Mouse (Mus musculus): Measurements from ENCODE around the gene Prap1. TPM values are rescaled to one million over a fixed set of nuclear protein-coding genes. Genes with fewer than 3 reads are reported as not detected.

Prap1 gene
- total and polyA plus RNA-seq, 2 experiments, result not detected

DNA sequence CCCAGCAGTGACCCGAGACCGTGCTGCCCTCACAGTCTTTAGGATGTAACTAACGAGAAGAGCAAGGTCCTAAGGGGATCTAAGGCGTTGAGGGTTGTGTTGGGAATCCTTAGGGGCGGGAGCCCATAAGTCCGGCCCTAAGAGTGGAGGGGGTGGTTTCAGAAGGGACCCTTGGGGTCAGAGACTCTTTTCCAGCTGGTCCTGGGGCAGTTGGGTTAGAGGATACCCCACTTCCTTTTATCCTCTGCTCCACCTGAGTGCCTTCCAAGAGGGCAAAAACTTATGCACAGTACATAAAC is 31.4 kb upstream of the Prap1 start:
- Histone ChIP-seq H3K4me3 (ENCODE audit: insufficient read depth, low read depth, low read length) (no peak overlapping the region), H3K79me2 (ENCODE audit: control insufficient read depth, insufficient read depth, low read length) (no peaks in the 10 kb centered on the region), H3K27ac (replicated peaks; ENCODE audit: insufficient read depth, low read depth, low read length) (no peak overlapping the region), H3K4me1 (ENCODE audit: control insufficient read depth, insufficient read depth, low read length) (no peaks in the 10 kb centered on the region), H3K27me3 (ENCODE audit: control insufficient read depth, insufficient read depth, low read length) (peaks cover 6% of the 10 kb centered on the region; the same call in 1 of the 2 replicates), H3K9ac (ENCODE audit: low read depth, low read length) (no peak overlapping the region), H3K36me3 (ENCODE audit: control insufficient read depth, insufficient read depth, low read length) (no peaks in the 10 kb centered on the region)
- TF ChIP-seq POLR2A (IDR thresholded peaks at IDR 0.05; ENCODE audit: extremely low read depth, insufficient read depth, low read length) (no peak), CTCF (IDR thresholded peaks at IDR 0.05; ENCODE audit: low read depth, low read length) (no peak)
- no peak for DNase-seq (ENCODE audit: extremely low read depth, low read depth, low spot score)
- WGBS, result 18% methylated on average over 6 of the region's 6 CpGs

- Histone ChIP-seq H3K27ac (replicated peaks; ENCODE audit: insufficient read depth, low read depth, low read length) (no peak overlapping the region), H3K4me3 (ENCODE audit: insufficient read depth, low read depth, low read length) (no peak overlapping the region), H3K9ac (ENCODE audit: low read depth, low read length) (no peak overlapping the region), H3K27me3 (ENCODE audit: control insufficient read depth, insufficient read depth, low read length) (peaks cover 6% of the 10 kb centered on the region; the same call in 1 of the 2 replicates), H3K4me1 (ENCODE audit: control insufficient read depth, insufficient read depth, low read length) (no peaks in the 10 kb centered on the region), H3K36me3 (ENCODE audit: control insufficient read depth, insufficient read depth, low read length) (no peaks in the 10 kb centered on the region), H3K79me2 (ENCODE audit: control insufficient read depth, insufficient read depth, low read length) (no peaks in the 10 kb centered on the region)
- no peak for DNase-seq (ENCODE audit: extremely low read depth, low read depth, low spot score)
- TF ChIP-seq CTCF (IDR thresholded peaks at IDR 0.05; ENCODE audit: low read depth, low read length) (peak; percentile 47), POLR2A (IDR thresholded peaks at IDR 0.05; ENCODE audit: extremely low read depth, insufficient read depth, low read length) (no peak)
- WGBS, result 41% methylated on average over 11 of the region's 11 CpGs
Observed at GRCm38 (mm10) chr7:140062307-140062706, 30.9 kb upstream of the Prap1 start.

- TF ChIP-seq CTCF (IDR thresholded peaks at IDR 0.05; ENCODE audit: low read depth, low read length) (peak; percentile 64), POLR2A (IDR thresholded peaks at IDR 0.05; ENCODE audit: extremely low read depth, insufficient read depth, low read length) (no peak)
- Histone ChIP-seq H3K4me1 (ENCODE audit: control insufficient read depth, insufficient read depth, low read length) (peaks cover 5% of the 10 kb centered on the region; the same call in 1 of the 2 replicates), H3K9ac (ENCODE audit: low read depth, low read length) (no peak overlapping the region), H3K27me3 (ENCODE audit: control insufficient read depth, insufficient read depth, low read length) (peaks cover 6% of the 10 kb centered on the region; the same call in 1 of the 2 replicates), H3K79me2 (ENCODE audit: control insufficient read depth, insufficient read depth, low read length) (no peaks in the 10 kb centered on the region), H3K36me3 (ENCODE audit: control insufficient read depth, insufficient read depth, low read length) (no peaks in the 10 kb centered on the region), H3K27ac (replicated peaks; ENCODE audit: insufficient read depth, low read depth, low read length) (no peak overlapping the region), H3K4me3 (ENCODE audit: insufficient read depth, low read depth, low read length) (no peak overlapping the region)
- DNase-seq (ENCODE audit: extremely low read depth, low read depth, low spot score), result peak; percentile 45
- 28% methylated on average over 7 of the region's 7 CpGs for WGBS
Observed at GRCm38 (mm10) chr7:140063092-140063491, 30.1 kb upstream of the Prap1 start.

GRCm38 (mm10) chr7:140067397-140067796 is 25.8 kb upstream of the Prap1 start:
- no peak for TF ChIP-seq CTCF (IDR thresholded peaks at IDR 0.05; ENCODE audit: low read depth, low read length)
- no peak for TF ChIP-seq POLR2A (IDR thresholded peaks at IDR 0.05; ENCODE audit: extremely low read depth, insufficient read depth, low read length)
- Histone ChIP-seq H3K36me3 (ENCODE audit: control insufficient read depth, insufficient read depth, low read length) (no peaks in the 10 kb centered on the region), H3K27me3 (ENCODE audit: control insufficient read depth, insufficient read depth, low read length) (no peaks in the 10 kb centered on the region)

GRCm38 (mm10) chr7:140070042-140070711 is 23.0 kb upstream of the Prap1 start:
- Histone ChIP-seq H3K36me3 (ENCODE audit: control insufficient read depth, insufficient read depth, low read length) (no peaks in the 10 kb centered on the region), H3K79me2 (ENCODE audit: control insufficient read depth, insufficient read depth, low read length) (no peaks in the 10 kb centered on the region), H3K4me3 (ENCODE audit: insufficient read depth, low read depth, low read length) (peak overlapping the region; percentile 59), H3K27me3 (ENCODE audit: control insufficient read depth, insufficient read depth, low read length) (no peaks in the 10 kb centered on the region), H3K9ac (ENCODE audit: low read depth, low read length) (peak overlapping the region; percentile 59), H3K27ac (replicated peaks; ENCODE audit: insufficient read depth, low read depth, low read length) (peak overlapping the region; percentile 7; the same call in 1 of the 2 replicates), H3K4me1 (ENCODE audit: control insufficient read depth, insufficient read depth, low read length) (peaks cover 5% of the 10 kb centered on the region; the same call in 1 of the 2 replicates)
- peak; percentile 64 for DNase-seq (ENCODE audit: extremely low read depth, low read depth, low spot score)
- WGBS, result 60% methylated on average over 39 of the region's 39 CpGs
- TF ChIP-seq POLR2A (IDR thresholded peaks at IDR 0.05; ENCODE audit: extremely low read depth, insufficient read depth, low read length) (no peak), CTCF (IDR thresholded peaks at IDR 0.05; ENCODE audit: low read depth, low read length) (no peak)

More at GRCm38 (mm10) chr7:140067397-140067796, 25.8 kb upstream of the Prap1 start:
- no peaks in the 10 kb centered on the region for H3K79me2 ChIP-seq (ENCODE audit: control insufficient read depth, insufficient read depth, low read length)
- no peak overlapping the region; the same call in 1 of the 2 replicates for H3K9ac ChIP-seq (ENCODE audit: low read depth, low read length)
- no peak overlapping the region for H3K4me3 ChIP-seq (ENCODE audit: insufficient read depth, low read depth, low read length)
- peaks cover 5% of the 10 kb centered on the region; the same call in 1 of the 2 replicates for H3K4me1 ChIP-seq (ENCODE audit: control insufficient read depth, insufficient read depth, low read length)
- H3K27ac ChIP-seq (replicated peaks; ENCODE audit: insufficient read depth, low read depth, low read length), result peak overlapping the region; percentile 92
- WGBS, result 18% methylated on average over 6 of the region's 6 CpGs
- peak; percentile 95 for DNase-seq (ENCODE audit: extremely low read depth, low read depth, low spot score)

DNA sequence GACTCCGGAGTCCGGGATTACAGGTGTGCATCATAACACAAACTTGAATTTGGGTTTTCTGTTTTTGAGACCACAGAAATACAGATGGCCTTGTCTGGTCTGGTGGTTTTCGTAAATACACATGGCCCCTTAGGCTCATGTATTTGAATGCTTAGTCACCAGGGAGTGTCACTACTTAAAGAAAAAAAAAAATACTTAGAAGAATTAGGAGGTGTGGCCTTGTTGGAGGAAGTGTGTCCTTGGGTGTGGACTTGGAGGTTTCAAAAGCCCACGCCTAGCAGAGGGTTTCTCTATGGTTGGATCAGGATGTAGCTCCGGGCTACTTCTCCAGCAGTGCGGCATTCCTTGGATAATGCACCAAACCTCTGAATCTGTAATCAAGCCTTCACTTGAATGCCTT is 15.5 kb upstream of the Prap1 start:
- H3K4me1 ChIP-seq (ENCODE audit: control insufficient read depth, insufficient read depth, low read length), result no peaks in the 10 kb centered on the region
- no peak overlapping the region for H3K4me3 ChIP-seq (ENCODE audit: insufficient read depth, low read depth, low read length)
- TF ChIP-seq CTCF (IDR thresholded peaks at IDR 0.05; ENCODE audit: low read depth, low read length), result no peak
- no peak for TF ChIP-seq POLR2A (IDR thresholded peaks at IDR 0.05; ENCODE audit: extremely low read depth, insufficient read depth, low read length)
- H3K27me3 ChIP-seq (ENCODE audit: control insufficient read depth, insufficient read depth, low read length), result peaks cover 10% of the 10 kb centered on the region
- WGBS, result 82% methylated on average over 6 of the region's 6 CpGs
- DNase-seq (ENCODE audit: extremely low read depth, low read depth, low spot score), result no peak
- no peak overlapping the region for H3K27ac ChIP-seq (replicated peaks; ENCODE audit: insufficient read depth, low read depth, low read length)
- no peak overlapping the region for H3K9ac ChIP-seq (ENCODE audit: low read depth, low read length)
- no peaks in the 10 kb centered on the region for H3K36me3 ChIP-seq (ENCODE audit: control insufficient read depth, insufficient read depth, low read length)
- no peaks in the 10 kb centered on the region for H3K79me2 ChIP-seq (ENCODE audit: control insufficient read depth, insufficient read depth, low read length)
